Mouse (Mus musculus) left cerebral cortex, postnatal 14 days (tissue): ENCODE data around the gene 0610037L13Rik. TPM values are rescaled to one million over a fixed set of nuclear protein-coding genes. Genes with fewer than 3 reads are reported as not detected.

Source experiments
- DNase-seq, 2 experiments: peaks; one replicate each; pipeline ENCODE4 v3.0.0; 2021 to 2022; ENCODE audit warnings: low spot score in 2 of 2, mixed read lengths in 1 of 2
- intact Hi-C: fragments of 180-260 bp; cut with DNase I; formaldehyde crosslinking; loops from one replicate; pipeline ENCODE4 v1.15.1; 2025
- total RNA-seq, 2 experiments: library from RNA; stranded (reverse); gene quantifications; 2 replicates each; pipeline ENCODE4 v1.2.3; 2021

0610037L13Rik gene
- total RNA-seq, 2 experiments from 2014 or later, result 57.9 to 59.3 TPM

DNA sequence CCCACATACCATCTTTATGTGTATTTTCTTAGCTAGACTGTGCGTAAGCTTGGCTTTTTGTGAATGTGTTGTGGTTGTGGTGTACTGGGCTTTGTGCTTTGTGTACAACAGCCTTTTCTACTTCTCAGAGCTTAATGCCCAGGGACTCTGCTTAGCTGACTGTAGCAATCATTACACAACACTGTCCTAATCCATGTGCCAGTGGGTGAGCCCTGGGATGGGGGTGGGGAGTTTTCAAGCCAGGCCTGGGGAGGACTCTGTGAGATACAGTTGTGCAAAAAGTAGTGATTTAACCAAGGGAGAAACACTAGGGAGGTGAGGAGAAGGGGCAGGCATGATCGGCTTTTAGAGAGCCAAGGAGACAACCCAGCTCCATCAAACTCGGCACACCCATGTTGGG, 10.6 kb downstream of the 0610037L13Rik start:
- no peak for DNase-seq
- intact Hi-C loops, result no loop called here

DNA sequence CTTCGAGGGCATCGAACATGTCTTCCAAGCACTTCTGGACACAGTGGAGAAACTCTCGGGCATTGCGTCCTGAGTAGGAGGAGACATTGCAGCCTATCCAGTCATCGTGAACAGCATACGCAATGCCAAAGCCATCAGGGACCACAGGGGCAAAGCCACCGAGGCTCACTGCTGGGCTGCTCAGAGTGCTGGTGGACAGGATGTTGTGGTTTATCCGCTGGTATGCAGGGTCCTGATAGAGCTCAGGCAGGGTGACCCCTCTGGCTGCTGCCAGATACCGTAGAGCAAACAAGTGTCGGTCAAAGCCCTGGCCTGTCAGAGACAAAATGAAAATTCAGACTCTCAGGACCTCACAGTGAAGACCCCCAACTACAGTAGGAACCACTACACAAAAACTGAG, 14.6 kb downstream of the 0610037L13Rik start:
- no peak for DNase-seq
- intact Hi-C loops, result no loop called here

DNA sequence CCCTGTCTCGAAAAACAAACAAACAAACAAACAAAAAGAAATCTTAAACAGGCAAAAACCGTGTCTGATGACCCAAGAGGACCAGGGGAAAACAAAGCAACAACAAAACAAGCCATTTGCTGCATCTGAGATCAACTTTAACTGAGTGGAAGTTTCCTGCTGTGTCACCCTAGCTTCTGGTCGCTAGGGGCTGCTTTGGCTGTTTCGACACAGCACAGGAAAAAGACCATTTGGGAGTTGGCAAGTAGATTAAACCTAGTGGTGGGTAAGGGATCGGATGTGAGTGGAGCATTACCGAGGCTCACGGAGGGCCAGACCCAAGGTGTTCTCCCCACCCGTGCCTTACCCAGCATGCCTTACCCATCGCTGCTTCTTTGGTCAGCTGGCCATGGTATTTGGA, 16.9 kb downstream of the 0610037L13Rik start:
- intact Hi-C loops, result no loop called here
- DNase-seq, result no peak

DNA sequence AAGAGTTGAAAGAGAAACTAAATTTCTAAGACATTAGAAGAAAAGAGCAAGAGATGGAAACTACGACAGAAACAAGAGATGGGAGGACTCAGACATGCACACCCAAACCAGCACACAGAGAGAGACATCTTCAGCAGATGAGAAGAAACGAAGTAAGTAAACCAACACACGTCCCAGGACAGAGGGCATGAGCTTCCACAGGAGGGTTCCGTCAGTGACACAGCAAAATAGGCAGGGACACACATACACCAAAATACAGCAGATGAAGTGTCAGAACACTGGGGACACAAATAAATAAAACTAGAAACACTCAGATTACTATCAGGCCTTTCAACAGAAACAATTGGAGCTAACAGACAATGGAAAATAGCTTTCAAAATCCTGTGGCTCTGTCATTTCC, 20.4 kb downstream of the 0610037L13Rik start:
- intact Hi-C loops, result no loop called here
- no peak for DNase-seq

DNA sequence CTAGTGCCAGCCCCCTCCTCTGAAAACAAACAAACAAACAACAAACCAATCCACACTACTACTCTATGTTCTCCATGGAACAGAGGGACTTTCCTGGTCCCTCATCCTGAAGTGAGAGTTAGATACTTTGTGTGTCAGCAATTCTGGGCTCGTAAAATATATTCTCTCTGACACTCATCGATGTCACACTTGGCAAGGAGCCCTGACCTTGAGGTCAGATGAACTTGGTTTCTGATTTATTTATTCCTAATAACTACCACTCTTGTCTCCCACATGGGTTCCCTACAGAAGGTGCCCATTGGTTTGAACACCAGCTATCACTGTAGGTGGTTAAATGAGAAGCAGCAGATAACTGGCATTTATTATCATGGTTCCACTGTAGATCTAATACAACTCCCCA, 30.7 kb downstream of the 0610037L13Rik start:
- DNase-seq, result no peak
- intact Hi-C loops, result loop anchor here (10.0 kb wide), 1 partner anchor 294 kb away; the partner anchor contains the start of gene Zyg11a

DNA sequence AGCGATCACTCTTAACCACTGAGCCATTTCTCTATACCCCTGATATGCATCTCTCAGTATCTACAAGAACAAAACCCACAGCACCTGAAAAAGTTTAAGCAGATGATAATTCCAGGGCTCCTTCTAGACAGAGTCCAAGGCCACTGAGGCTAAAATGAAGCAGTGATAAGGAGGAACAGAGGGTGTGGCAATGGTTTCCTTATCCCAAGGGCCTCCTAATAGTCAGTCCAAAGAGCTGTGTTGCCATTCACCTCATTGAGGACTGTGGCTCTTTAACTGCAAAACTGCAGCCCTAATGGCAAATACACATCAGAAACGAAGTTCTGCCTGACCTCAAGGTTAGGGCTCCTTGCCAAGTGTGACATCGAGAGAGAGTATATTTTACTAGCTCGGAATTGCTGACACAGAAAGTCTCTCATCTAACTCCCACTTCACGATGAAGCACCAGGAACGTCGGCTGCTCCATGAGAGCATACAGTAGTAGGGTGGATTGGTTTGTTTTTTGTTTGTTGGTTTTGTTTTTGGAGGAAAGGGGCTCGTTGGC, 31.6 kb downstream of the 0610037L13Rik start:
- intact Hi-C loops, result loop anchor here (10.0 kb wide), 1 partner anchor 294 kb away; the partner anchor contains the start of gene Zyg11a

DNA sequence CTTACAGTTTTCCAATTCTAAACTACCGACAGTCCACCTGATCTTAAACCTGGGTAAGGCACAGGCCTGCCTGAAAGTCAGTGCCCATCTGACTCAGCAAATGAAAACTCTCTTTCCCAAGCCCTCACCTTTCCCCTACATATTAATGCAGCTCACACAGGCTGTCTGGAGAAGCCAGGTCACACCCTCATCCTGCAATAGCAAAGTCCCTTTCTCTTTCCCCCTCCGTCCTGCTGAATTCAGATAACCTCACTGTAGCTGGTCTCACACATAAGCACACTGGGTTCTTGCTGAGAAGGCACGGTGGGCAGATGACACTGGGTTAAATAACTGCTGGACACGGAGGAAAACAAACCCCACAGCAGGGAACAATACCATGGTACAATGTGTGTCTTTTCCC, 32.3 kb downstream of the 0610037L13Rik start:
- intact Hi-C loops, result loop anchor here (10.0 kb wide), 1 partner anchor 293 kb away; the partner anchor contains the start of gene Zyg11a
- no peak for DNase-seq

More for the DNA sequence above, 31.6 kb downstream of the 0610037L13Rik start:
- DNase-seq, result no peak

DNA sequence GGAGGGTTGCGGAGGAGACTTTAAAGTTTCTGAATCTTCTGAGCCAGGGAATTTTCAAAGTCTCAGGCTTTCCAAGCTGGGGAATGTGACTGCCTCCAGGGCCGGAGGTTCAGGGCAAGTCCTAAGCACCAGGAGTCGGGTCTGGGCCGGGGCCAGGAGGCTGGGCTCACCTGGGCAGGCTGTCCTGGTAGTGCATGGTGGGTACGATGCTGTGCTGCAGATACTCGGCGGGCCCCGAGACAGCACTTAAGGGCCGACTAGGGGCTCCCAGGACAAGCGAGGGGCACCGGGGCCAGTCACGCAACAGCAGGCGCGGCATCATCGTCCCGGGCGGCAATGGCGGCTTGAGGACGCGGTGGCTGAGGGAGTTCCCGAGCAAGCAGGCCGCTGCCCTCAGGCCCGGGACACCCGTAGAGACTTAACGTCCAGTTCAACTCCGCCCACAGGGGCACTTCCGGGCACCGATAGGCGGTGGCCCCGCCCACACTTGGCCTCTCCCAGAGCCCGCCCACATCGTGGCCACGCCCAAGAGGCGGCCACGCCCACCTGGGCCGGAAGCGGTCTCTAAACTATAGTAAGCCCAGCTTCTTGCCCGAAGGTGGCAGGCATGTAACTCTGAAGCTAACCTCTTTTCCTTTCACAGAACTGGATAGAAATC, 33.7 kb downstream of the 0610037L13Rik start, which contains the start of gene Cpt2:
Gene Cpt2 (minus strand): TSS at position 466 of the 658 bp plus-strand sequence.
- intact Hi-C loops, result loop anchor here (10.0 kb wide), 1 partner anchor 292 kb away; the partner anchor contains the start of gene Zyg11a
- DNase-seq, result peak; percentile 76 to 85

DNA sequence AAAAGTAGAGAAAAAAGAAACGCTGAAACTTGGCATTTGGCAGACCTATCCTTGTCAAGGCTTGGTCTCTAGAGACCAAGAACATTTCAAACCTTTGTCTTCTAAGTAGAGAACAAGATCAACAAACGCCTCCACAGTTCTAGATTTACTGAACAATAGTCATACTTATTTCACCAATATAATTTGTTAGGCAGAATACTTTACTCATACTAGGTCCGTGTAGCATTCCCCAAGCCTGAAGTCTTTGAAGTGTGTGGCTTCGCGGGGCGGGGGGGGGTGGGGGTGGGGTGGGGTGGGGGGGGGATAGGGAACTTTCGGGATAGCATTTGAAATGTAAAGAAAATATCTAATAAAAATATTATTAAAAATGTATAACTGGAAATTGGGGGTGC, 34.2 kb downstream of the 0610037L13Rik start:
- intact Hi-C loops, result loop anchor here (10.0 kb wide), 1 partner anchor 291 kb away; the partner anchor contains the start of gene Zyg11a
- no peak for DNase-seq

DNA sequence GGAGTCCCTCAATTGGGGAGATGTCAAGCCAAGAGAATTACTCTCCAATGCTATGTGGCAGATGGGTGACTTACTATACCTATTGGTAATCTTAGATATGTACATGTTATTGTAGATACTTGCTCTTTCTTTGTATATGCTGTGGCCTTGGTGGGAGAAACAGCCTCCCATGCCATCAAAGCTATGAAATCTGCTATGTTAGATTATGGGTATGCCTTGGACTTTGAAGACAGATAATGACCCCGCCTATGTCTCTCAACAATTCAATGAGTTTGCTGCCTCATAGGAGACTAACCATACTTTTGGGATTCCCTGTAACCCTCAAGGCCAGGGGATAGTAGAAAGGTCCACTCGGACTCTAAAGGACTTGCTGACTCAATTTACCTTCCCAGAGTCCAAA, 38.7 kb downstream of the 0610037L13Rik start:
- intact Hi-C loops, result loop anchor here (10.0 kb wide), 1 partner anchor 287 kb away; the partner anchor contains the start of gene Zyg11a

DNA sequence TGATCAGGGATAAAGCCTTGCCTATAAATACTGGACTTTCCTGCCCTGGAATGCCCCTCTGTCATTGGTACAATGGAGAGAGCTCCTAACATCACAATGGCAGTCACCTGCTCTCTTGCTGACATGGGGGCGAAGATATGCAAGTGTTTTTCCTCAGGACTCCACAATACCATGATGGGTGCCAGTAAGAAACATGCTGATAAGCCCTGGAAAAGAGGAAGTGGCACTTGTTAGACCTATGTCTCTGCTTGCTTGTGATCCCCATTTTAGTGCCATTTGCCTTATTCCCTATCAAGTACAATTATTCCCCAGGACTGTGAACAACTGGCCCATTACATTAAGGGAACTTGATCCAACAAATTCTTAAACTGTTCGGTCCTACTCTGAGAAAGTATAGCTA, 39.1 kb downstream of the 0610037L13Rik start:
- intact Hi-C loops, result loop anchor here (10.0 kb wide), 1 partner anchor 286 kb away; the partner anchor contains the start of gene Zyg11a
- DNase-seq, result no peak

More for the DNA sequence above, 38.7 kb downstream of the 0610037L13Rik start:
- no peak for DNase-seq

DNA sequence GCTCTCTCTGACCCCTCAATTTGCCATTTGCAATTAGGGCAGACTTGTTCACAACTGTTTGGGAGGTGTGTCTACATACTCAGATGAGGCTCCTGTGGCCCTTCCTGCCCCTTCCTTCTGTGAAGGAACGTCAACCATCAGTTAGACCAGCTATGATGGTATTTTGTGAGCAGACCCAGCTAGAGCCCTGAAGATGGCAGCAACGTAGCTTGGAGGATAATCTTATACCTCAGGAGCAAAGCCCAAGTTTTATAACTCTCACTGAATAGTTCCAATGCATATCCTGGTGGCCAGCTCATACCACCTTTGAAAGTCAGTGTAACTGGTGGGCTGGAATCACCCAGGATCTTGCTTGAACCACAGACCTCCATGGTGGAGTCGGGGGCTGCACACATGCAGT, 41.8 kb downstream of the 0610037L13Rik start:
- DNase-seq, result peak in 1 of 2 experiments; percentile 20

DNA sequence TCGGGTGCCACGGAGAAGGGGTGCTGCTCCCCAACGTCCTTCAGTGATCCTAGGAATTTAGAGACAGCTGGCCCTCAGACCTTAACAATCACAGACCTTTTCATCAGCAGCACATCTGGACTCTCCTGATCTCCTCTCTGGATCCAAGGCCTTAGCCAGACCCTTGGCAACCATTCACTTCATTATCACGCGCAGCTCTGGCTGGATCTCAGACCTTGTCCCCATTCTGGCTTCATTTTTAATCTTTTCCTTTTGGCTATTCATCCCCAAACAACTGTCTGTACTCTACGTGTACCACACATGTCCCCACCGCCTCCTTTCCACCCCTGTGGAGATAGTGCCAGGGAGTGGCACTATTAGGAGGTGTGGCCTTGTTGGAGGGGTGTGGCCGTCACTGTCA, 43.6 kb downstream of the 0610037L13Rik start:
- intact Hi-C loops, result loop anchor here (10.0 kb wide), 1 partner anchor 392 kb away; the partner anchor contains the start of gene Coa7
- no peak for DNase-seq

More for the DNA sequence above, 41.8 kb downstream of the 0610037L13Rik start:
- intact Hi-C loops, result loop anchor here (10.0 kb wide), 1 partner anchor 393 kb away; the partner anchor contains the start of gene Coa7

DNA sequence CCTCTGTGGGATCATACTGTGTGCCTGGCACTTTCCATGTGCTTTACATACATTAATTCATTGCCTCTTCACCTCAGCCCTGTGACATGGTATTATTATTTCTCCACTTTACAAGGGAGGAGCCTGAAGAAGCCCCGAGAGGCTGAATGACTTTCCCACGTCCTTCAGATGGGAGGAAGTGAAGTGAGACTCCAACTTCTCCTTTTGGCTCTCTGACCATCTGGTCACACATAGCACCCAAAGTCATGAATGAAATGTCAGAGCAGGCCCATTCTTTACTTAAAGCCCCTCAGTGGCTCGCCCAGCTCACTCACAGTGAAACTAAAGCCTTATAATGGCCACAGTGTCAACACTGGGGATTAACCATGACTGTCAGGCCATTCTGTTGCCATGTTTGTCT, 45.6 kb downstream of the 0610037L13Rik start:
- no peak for DNase-seq
- intact Hi-C loops, result loop anchor here (10.0 kb wide), 1 partner anchor 390 kb away; the partner anchor contains the start of gene Coa7

DNA sequence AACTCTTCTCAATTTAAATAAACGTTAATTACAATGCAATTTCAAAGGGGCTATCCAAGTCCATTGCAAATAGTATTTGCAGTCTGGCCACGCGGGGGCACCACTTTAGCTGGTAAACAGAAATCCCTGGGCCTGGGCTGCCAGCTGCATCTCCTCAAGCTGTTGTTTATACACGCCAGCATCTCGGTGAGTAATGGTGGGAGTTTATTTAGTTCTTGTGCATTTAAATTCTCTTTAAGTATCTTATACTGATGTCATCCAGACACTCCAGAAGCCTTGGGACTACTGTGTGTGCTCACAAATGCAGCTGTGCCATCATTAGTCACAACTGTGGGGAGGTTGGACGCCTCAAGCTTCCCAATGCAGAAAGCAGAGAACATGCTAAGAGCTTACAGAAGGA, 47.7 kb downstream of the 0610037L13Rik start:
- intact Hi-C loops, result loop anchor here (10.0 kb wide), 1 partner anchor 387 kb away; the partner anchor contains the start of gene Coa7
- DNase-seq, result peak; percentile 76 to 83

DNA sequence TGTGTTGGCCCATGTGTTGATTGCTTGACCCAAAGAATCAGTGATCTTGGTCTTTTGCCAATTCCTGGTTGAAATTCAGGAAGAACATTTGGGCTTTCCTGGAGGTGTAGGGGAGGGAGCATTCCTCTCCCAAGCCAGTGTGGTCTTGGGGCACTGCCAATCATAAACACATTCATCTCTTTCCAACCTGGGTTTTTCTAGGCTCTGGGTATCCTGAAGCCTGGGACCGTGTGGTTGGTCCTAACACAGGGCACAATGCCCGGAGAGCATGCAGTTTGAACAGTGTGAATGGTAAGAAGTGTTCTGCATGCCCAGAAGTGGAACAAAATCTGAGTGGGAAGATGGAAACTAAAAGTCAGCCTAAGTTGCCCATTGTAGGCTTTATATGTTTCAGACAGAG, 48.5 kb downstream of the 0610037L13Rik start:
- intact Hi-C loops, result loop anchor here (10.0 kb wide), 1 partner anchor 387 kb away; the partner anchor contains the start of gene Coa7
- peak in 1 of 2 experiments; percentile 39 for DNase-seq

DNA sequence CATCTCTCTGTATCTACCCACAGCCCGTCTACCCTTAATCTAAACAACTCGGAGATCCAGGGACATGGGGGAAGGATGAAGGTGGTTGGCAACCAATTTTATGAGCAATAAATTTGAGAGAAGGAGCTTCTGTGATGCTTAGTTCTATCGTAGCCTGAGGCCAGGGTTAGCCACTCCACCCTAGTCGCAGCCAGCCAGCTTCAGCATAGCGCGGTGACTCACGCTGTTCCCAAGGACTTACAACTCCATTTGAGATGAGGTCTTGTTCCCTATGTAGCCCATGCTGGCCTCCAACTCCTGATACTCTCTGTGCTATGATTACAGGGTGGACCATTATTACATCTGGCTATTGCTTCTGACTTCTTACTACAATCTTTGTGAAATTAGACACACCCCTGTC, 53.1 kb downstream of the 0610037L13Rik start:
- intact Hi-C loops, result no loop called here
- no peak for DNase-seq

DNA sequence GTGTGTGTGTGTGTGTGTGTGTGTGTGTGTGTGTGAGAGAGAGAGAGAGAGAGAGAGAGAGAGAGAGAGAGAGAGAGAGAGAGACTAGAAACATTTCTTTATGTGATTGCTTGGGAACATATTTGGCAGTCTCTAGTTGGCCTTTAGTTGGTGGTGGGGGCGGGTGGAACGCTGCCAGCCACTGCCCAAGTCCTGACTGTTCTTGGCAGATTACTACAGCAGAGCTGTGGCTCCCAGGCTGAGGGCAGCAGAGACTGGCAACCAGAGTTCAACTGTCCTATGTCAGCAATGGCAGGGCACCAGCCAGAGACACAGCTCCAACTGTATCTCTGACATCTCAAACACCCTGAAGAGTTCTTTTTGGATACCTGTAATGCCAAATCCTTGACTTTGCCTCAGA, 54.5 kb downstream of the 0610037L13Rik start:
- intact Hi-C loops, result no loop called here
- DNase-seq, result no peak
